Mouse (Mus musculus) kidney, adult 2 months (tissue): ENCODE measurements around the gene Arap2.

Experiments used
- CTCF ChIP-seq: fragments of 200-500 bp; conservative IDR thresholded peaks from 2 replicates; pipeline ENCODE4 v1.5.1; 2011; ENCODE audit warnings: low read depth, mild to moderate bottlenecking, control low read depth, low read length, moderate library complexity, mixed read lengths; ENCODE audit not compliant: insufficient read depth, insufficient read length
- POLR2A ChIP-seq: fragments of 200-500 bp; IDR thresholded peaks from one replicate; pipeline ENCODE4 v1.6.1; 2011; ENCODE audit warnings: low read depth, low read length, control low read depth

DNA sequence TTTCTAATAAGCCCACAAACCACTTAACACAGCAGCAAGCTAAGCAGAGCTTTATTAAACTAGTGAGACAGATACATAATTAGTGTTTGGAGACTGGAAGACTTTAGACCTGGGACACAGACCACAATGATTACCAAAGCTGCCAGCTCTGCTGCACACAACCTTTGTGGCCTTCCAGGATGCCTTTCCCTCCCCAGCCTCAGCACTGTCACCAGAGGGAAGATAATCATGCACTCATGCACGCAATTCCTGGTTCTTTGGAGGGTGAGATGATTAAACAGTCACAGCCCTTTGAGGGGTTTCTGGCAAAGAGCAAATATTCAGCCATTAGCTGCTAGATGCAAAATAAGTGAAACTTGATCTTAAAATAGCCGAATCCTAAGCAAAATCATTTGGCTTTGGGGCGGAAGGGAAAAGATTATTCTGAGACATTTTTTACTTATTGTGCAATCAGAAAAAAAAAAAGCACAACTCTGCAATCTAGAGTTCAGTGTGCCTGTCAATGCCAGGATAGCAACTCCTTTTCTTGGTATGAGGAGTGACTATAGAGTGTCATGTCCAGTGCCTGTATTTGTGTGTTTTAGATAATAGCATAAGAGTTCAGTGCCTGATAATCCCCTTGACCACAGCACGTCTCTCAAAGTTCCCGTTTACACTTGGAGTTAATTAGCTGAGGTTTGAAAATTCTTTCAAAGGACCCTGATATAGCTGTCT is 5.0 kb downstream of the Arap2 start:
- TF ChIP-seq CTCF: no peak
- TF ChIP-seq POLR2A: no peak
